8 mouse cellular contexts compared by ENCODE assay signal in genomic region chr5:66745996-66746681, GRCm38 (mm10). TPM values are rescaled to one million over a fixed set of nuclear protein-coding genes. Genes with fewer than 3 reads are reported as not detected.
A peak's percentile ranks its signal among the peaks of the same experiment; 100 is the strongest.
DNase-seq lines count a peak whose midpoint lies in the region; ATAC-seq lines count a peak whose summit lies in the region.

No protein-coding gene starts in this region.

- peaks cover 6% of the 10 kb centered on the region; the same call in 1 of the 2 replicates for H3K27me3 ChIP-seq in embryonic facial prominence, embryonic 12.5 days
- H3K27me3 ChIP-seq in limb, embryonic 15.5 days: peaks cover 8% of the 10 kb centered on the region
- no peaks in the 10 kb centered on the region for H3K27me3 ChIP-seq in neural tube, embryonic 13.5 days

- H3K4me2 ChIP-seq in embryonic facial prominence, embryonic 12.5 days (replicated peaks): peak overlapping the region; percentile 94
- peak overlapping the region; percentile 94 for H3K4me2 ChIP-seq in limb, embryonic 15.5 days
- peak overlapping the region; percentile 75 for H3K4me2 ChIP-seq in neural tube, embryonic 13.5 days

- H3K36me3 ChIP-seq in embryonic facial prominence, embryonic 12.5 days: no peaks in the 10 kb centered on the region
- no peaks in the 10 kb centered on the region for H3K36me3 ChIP-seq in limb, embryonic 15.5 days
- no peaks in the 10 kb centered on the region for H3K36me3 ChIP-seq in neural tube, embryonic 13.5 days

- H3K27ac ChIP-seq in embryonic facial prominence, embryonic 12.5 days: peak overlapping the region; percentile 42
- H3K27ac ChIP-seq in limb, embryonic 15.5 days: peak overlapping the region; percentile 76
- H3K27ac ChIP-seq in neural tube, embryonic 13.5 days (replicated peaks): peak overlapping the region; percentile 87

- H3K4me3 ChIP-seq in embryonic facial prominence, embryonic 12.5 days: peak overlapping the region; percentile 64
- H3K4me3 ChIP-seq in limb, embryonic 15.5 days: peak overlapping the region; percentile 67
- H3K4me3 ChIP-seq in neural tube, embryonic 13.5 days: peak overlapping the region; percentile 77

- peak overlapping the region; percentile 74 for H3K9ac ChIP-seq in embryonic facial prominence, embryonic 12.5 days
- H3K9ac ChIP-seq in limb, embryonic 15.5 days: peak overlapping the region; percentile 26
- H3K9ac ChIP-seq in neural tube, embryonic 13.5 days: peak overlapping the region; percentile 84

- peaks cover 22% of the 10 kb centered on the region for H3K4me1 ChIP-seq in embryonic facial prominence, embryonic 12.5 days
- peaks cover 31% of the 10 kb centered on the region for H3K4me1 ChIP-seq in limb, embryonic 15.5 days
- H3K4me1 ChIP-seq in neural tube, embryonic 13.5 days (replicated peaks): peaks cover 44% of the 10 kb centered on the region

- under 1% methylated on average over 40 of the region's 42 CpGs for WGBS in embryonic facial prominence, embryonic 12.5 days
- under 1% methylated on average over 42 of the region's 42 CpGs for WGBS in limb, embryonic 15.5 days
- under 1% methylated on average over 42 of the region's 42 CpGs for WGBS in neural tube, embryonic 13.5 days

- peak; percentile 73 for DNase-seq in embryo, embryonic 10 days (ENCODE audit: low spot score)
- no peak for DNase-seq in embryo, embryonic 9.5 days (ENCODE audit: extremely low spot score)
- peak; percentile 36 for DNase-seq in heart, adult 8-10 months (ENCODE audit: low spot score)
- peak; percentile 23 to 35 for DNase-seq in kidney, adult 8-10 months
- no peak for DNase-seq in T-cell, adult 2 months (ENCODE audit: low spot score)

- ATAC-seq in embryonic facial prominence, embryonic 12.5 days (ENCODE audit: insufficient number of reproducible peaks, insufficient read depth, low FRiP score, low TSS enrichment): peak; percentile 44
- ATAC-seq in limb, embryonic 15.5 days (ENCODE audit: insufficient number of reproducible peaks, low FRiP score, low TSS enrichment, low read depth): peak; percentile 64
- peak; percentile 77 for ATAC-seq in neural tube, embryonic 13.5 days (ENCODE audit: low read depth)

- H3K9me3 ChIP-seq in embryonic facial prominence, embryonic 12.5 days: no peaks in the 10 kb centered on the region
- no peaks in the 10 kb centered on the region for H3K9me3 ChIP-seq in limb, embryonic 15.5 days
- H3K9me3 ChIP-seq in neural tube, embryonic 13.5 days: no peaks in the 10 kb centered on the region

RNA-seq across cellular contexts. Expression of gene Limch1, which starts 0.5 kb away (rescaled TPM):
- 61.6 and 61.9 TPM in 2 replicates for polyA plus RNA-seq in embryonic facial prominence, embryonic 12.5 days (2016; fragmentation: Nextera tagmentation; extraction: Ambion mirVana)
- total RNA-seq in heart, adult 8-10 months (2022): 100 to 1,000 TPM; 278 to 326 (median 303) TPM
- polyA plus RNA-seq in limb, embryonic 15.5 days (2015; fragmentation: Nextera tagmentation; extraction: Ambion mirVana): 70.0 and 71.8 TPM in 2 replicates
- 52.8 and 62.9 TPM in 2 replicates for polyA plus RNA-seq in neural tube, embryonic 13.5 days (2015; fragmentation: Nextera tagmentation; extraction: Ambion mirVana)

Comparison
In these comparisons a context has a peak if more than half of its experiments do, and no peak if none do; other contexts are left out.
1. DNase-seq: peak in embryo, embryonic 10 days (single experiment), heart, adult 8-10 months (single experiment) and kidney, adult 8-10 months (2 of 2); none in embryo, embryonic 9.5 days (single experiment) and T-cell, adult 2 months (single experiment).
2. H3K9ac ChIP-seq: peak in every context shown above with its lines; median percentile 84 in neural tube, embryonic 13.5 days; 74 in embryonic facial prominence, embryonic 12.5 days; 26 in limb, embryonic 15.5 days.
3. Peak in every context shown above with its lines, with median percentiles within 50 percentile points of each other: ATAC-seq, H3K27ac ChIP-seq, H3K4me2 ChIP-seq and H3K4me3 ChIP-seq.